Mouse (Mus musculus) embryonic facial prominence, embryonic 15.5 days (tissue): ENCODE data around the gene Cnst. TPM values are rescaled to one million over a fixed set of nuclear protein-coding genes. Genes with fewer than 3 reads are reported as not detected.
A peak's percentile ranks its signal among the peaks of the same experiment; 100 is the strongest.

Experiments used
- ATAC-seq: fragments of 200-750 bp; cut with Nextera tagmentation; 2 replicates; pipeline ENCODE4 v1.8.0; 2017; ENCODE audit warnings: low read depth, moderate TSS enrichment; ENCODE audit not compliant: insufficient number of reproducible peaks, low FRiP score, low TSS enrichment
- H3K27ac ChIP-seq: fragments of 300-500 bp; sonication (generic); replicated peaks from 2 replicates; pipeline ENCODE4 v1.5.1; 2015; ENCODE audit warnings: mild to moderate bottlenecking, inconsistent platforms
- H3K27me3 ChIP-seq: fragments of 300-500 bp; sonication (generic); 2 replicates; pipeline ENCODE4 v1.6.1; 2015; ENCODE audit warnings: inconsistent platforms
- H3K36me3 ChIP-seq: fragments of 300-500 bp; sonication (generic); 2 replicates; pipeline ENCODE4 v1.6.1; 2015; ENCODE audit warnings: mild to moderate bottlenecking, inconsistent platforms
- H3K4me1 ChIP-seq: fragments of 300-500 bp; sonication (generic); 2 replicates; pipeline ENCODE4 v1.6.1; 2015; ENCODE audit warnings: inconsistent platforms
- H3K4me2 ChIP-seq: fragments of 300-500 bp; sonication (generic); replicated peaks from 2 replicates; pipeline ENCODE4 v1.6.1; 2015; ENCODE audit warnings: mild to moderate bottlenecking, inconsistent platforms
- H3K4me3 ChIP-seq: fragments of 300-500 bp; sonication (generic); replicated peaks from 2 replicates; pipeline ENCODE4 v1.5.1; 2015; ENCODE audit warnings: mild to moderate bottlenecking, inconsistent platforms
- H3K9ac ChIP-seq: fragments of 300-500 bp; sonication (generic); 2 replicates; pipeline ENCODE4 v1.6.1; 2015; ENCODE audit warnings: inconsistent platforms
- H3K9me3 ChIP-seq: fragments of 300-500 bp; sonication (generic); replicated peaks from 2 replicates; pipeline ENCODE4 v1.6.1; 2016; ENCODE audit warnings: inconsistent platforms
- WGBS: fragments of 180-500 bp; shearing (Covaris S2); methylation state at CpG from one replicate; pipeline ENCODE4 v1.1.7; 2015; 5-methylcytosine and 5-hydroxymethylcytosine counted together
- polyA plus RNA-seq: library from polyadenylated mRNA; unstranded; fragments of >200 nt; fragmentation: Nextera tagmentation; extraction: Ambion mirVana; gene quantifications from 2 replicates; pipeline ENCODE4 v1.2.1, GENCODE M21; 2015

Cnst gene
- polyA plus RNA-seq, 1 experiment from 2014 or later: 16.7 TPM

GRCm38 (mm10) chr1:179539887-179540286 lies 6.3 kb upstream of the Cnst start:
- H3K4me1 ChIP-seq: peaks cover 7% of the 10 kb centered on the region
- no peak overlapping the region for H3K4me3 ChIP-seq
- H3K36me3 ChIP-seq: peaks cover 24% of the 10 kb centered on the region
- no peak overlapping the region for H3K27ac ChIP-seq
- WGBS: 89% methylated on average over 3 of the region's 3 CpGs
- no peaks in the 10 kb centered on the region for H3K9me3 ChIP-seq
- H3K27me3 ChIP-seq: no peaks in the 10 kb centered on the region
- H3K9ac ChIP-seq: no peak overlapping the region
- no peak for ATAC-seq
- no peak overlapping the region for H3K4me2 ChIP-seq

GRCm38 (mm10) chr1:179541502-179541901 lies 4.7 kb upstream of the Cnst start:
- Histone ChIP-seq H3K4me2 (no peak overlapping the region), H3K4me3 (no peak overlapping the region), H3K36me3 (peaks cover 16% of the 10 kb centered on the region), H3K9me3 (no peaks in the 10 kb centered on the region), H3K9ac (no peak overlapping the region), H3K27me3 (no peaks in the 10 kb centered on the region), H3K27ac (no peak overlapping the region), H3K4me1 (peaks cover 13% of the 10 kb centered on the region)
- 61% methylated on average over 3 of the region's 3 CpGs for WGBS
- ATAC-seq: no peak

- peak; percentile 83 for ATAC-seq
- Histone ChIP-seq H3K4me1 (peaks cover 27% of the 10 kb centered on the region), H3K36me3 (0 out of 2 replicates have a peak, but pooled peaks cover 7% of the 10 kb centered on the region), H3K27ac (peak overlapping the region; percentile 93), H3K4me2 (peak overlapping the region; percentile 76), H3K27me3 (no peaks in the 10 kb centered on the region), H3K9me3 (no peaks in the 10 kb centered on the region), H3K4me3 (peak overlapping the region; percentile 73), H3K9ac (peak overlapping the region; percentile 59)
- 0% methylated on average over 36 of the region's 44 CpGs for WGBS
These were observed 364 bp downstream of the Cnst start for GRCm38 (mm10) chr1:179546551-179546917.

- peaks cover 27% of the 10 kb centered on the region for H3K4me1 ChIP-seq
- H3K9ac ChIP-seq: peak overlapping the region; percentile 59; the same call in 1 of the 2 replicates
- 0 out of 2 replicates have a peak, but pooled peaks cover 7% of the 10 kb centered on the region for H3K36me3 ChIP-seq
- WGBS: 6% methylated on average over 5 of the region's 5 CpGs
- no peak for ATAC-seq
- H3K9me3 ChIP-seq: no peaks in the 10 kb centered on the region
- H3K27me3 ChIP-seq: no peaks in the 10 kb centered on the region
- H3K4me3 ChIP-seq: peak overlapping the region; percentile 73
- peak overlapping the region; percentile 76 for H3K4me2 ChIP-seq
- H3K27ac ChIP-seq: peak overlapping the region; percentile 93
These were observed 1.0 kb downstream of the Cnst start for GRCm38 (mm10) chr1:179547176-179547575.

GRCm38 (mm10) chr1:179548220-179548619 lies 2.0 kb downstream of the Cnst start:
- Histone ChIP-seq H3K9me3 (no peaks in the 10 kb centered on the region), H3K4me2 (no peak overlapping the region), H3K36me3 (0 out of 2 replicates have a peak, but pooled peaks cover 7% of the 10 kb centered on the region), H3K9ac (no peak overlapping the region), H3K4me3 (no peak overlapping the region), H3K27me3 (no peaks in the 10 kb centered on the region), H3K27ac (no peak overlapping the region), H3K4me1 (peaks cover 27% of the 10 kb centered on the region)
- 58% methylated on average over 11 of the region's 11 CpGs for WGBS
- no peak for ATAC-seq

- Histone ChIP-seq H3K27ac (no peak overlapping the region), H3K36me3 (0 out of 2 replicates have a peak, but pooled peaks cover 7% of the 10 kb centered on the region), H3K9me3 (no peaks in the 10 kb centered on the region), H3K4me1 (peaks cover 30% of the 10 kb centered on the region), H3K27me3 (no peaks in the 10 kb centered on the region), H3K9ac (no peak overlapping the region), H3K4me2 (no peak overlapping the region), H3K4me3 (no peak overlapping the region)
- 89% methylated on average over 5 of the region's 5 CpGs for WGBS
- no peak for ATAC-seq
These were observed 3.0 kb downstream of the Cnst start for GRCm38 (mm10) chr1:179548996-179549752.

- Histone ChIP-seq H3K9me3 (no peaks in the 10 kb centered on the region), H3K27ac (no peak overlapping the region), H3K9ac (no peak overlapping the region), H3K4me3 (no peak overlapping the region), H3K27me3 (no peaks in the 10 kb centered on the region), H3K4me2 (no peak overlapping the region), H3K4me1 (peaks cover 18% of the 10 kb centered on the region), H3K36me3 (0 out of 2 replicates have a peak, but pooled peaks cover 7% of the 10 kb centered on the region)
- 80% methylated on average over 3 of the region's 3 CpGs for WGBS
- ATAC-seq: no peak
These were observed 5.2 kb downstream of the Cnst start for GRCm38 (mm10) chr1:179551336-179551735.

- no peaks in the 10 kb centered on the region for H3K27me3 ChIP-seq
- ATAC-seq: no peak
- no peak overlapping the region for H3K9ac ChIP-seq
- peaks cover 18% of the 10 kb centered on the region for H3K4me1 ChIP-seq
- H3K4me2 ChIP-seq: no peak overlapping the region
- 80% methylated on average over 4 of the region's 4 CpGs for WGBS
- H3K36me3 ChIP-seq: 0 out of 2 replicates have a peak, but pooled peaks cover 7% of the 10 kb centered on the region
- no peaks in the 10 kb centered on the region for H3K9me3 ChIP-seq
- no peak overlapping the region for H3K27ac ChIP-seq
- H3K4me3 ChIP-seq: no peak overlapping the region
These were observed 5.8 kb downstream of the Cnst start for GRCm38 (mm10) chr1:179551921-179552320.

- H3K4me1 ChIP-seq: peaks cover 12% of the 10 kb centered on the region
- no peak for ATAC-seq
- no peak overlapping the region for H3K9ac ChIP-seq
- 0 out of 2 replicates have a peak, but pooled peaks cover 7% of the 10 kb centered on the region for H3K36me3 ChIP-seq
- no peaks in the 10 kb centered on the region for H3K9me3 ChIP-seq
- whole genome bisulfite sequencing: 51% methylated on average over 7 of the region's 7 CpGs
- no peak overlapping the region for H3K27ac ChIP-seq
- no peak overlapping the region for H3K4me3 ChIP-seq
- no peaks in the 10 kb centered on the region for H3K27me3 ChIP-seq
- H3K4me2 ChIP-seq: no peak overlapping the region
These were observed 6.6 kb downstream of the Cnst start for GRCm38 (mm10) chr1:179552751-179553150.

- Histone ChIP-seq H3K27me3 (no peaks in the 10 kb centered on the region), H3K36me3 (0 out of 2 replicates have a peak, but pooled peaks cover 7% of the 10 kb centered on the region), H3K4me1 (peaks cover 6% of the 10 kb centered on the region), H3K4me3 (no peak overlapping the region), H3K9me3 (no peaks in the 10 kb centered on the region), H3K9ac (no peak overlapping the region), H3K4me2 (no peak overlapping the region), H3K27ac (no peak overlapping the region)
- no peak for ATAC-seq
- 59% methylated on average over 5 of the region's 5 CpGs for WGBS
These were observed 7.2 kb downstream of the Cnst start for GRCm38 (mm10) chr1:179553197-179553948.

- Histone ChIP-seq H3K4me2 (no peak overlapping the region), H3K9me3 (no peaks in the 10 kb centered on the region), H3K36me3 (0 out of 2 replicates have a peak, but pooled peaks cover 7% of the 10 kb centered on the region), H3K9ac (no peak overlapping the region), H3K27me3 (no peaks in the 10 kb centered on the region), H3K27ac (no peak overlapping the region), H3K4me3 (no peak overlapping the region), H3K4me1 (0 out of 2 replicates have a peak, but pooled peaks cover 5% of the 10 kb centered on the region)
- 55% methylated on average over 4 of the region's 4 CpGs for WGBS
- no peak for ATAC-seq
These were observed 7.8 kb downstream of the Cnst start for GRCm38 (mm10) chr1:179553949-179554347.
